Comparison of ENCODE assay signal across 10 mouse cellular contexts in genomic region chr4:149998786-149999509, GRCm38 (mm10). TPM values are rescaled to one million over a fixed set of nuclear protein-coding genes. Genes with fewer than 3 reads are reported as not detected.
DNase-seq lines count a peak whose midpoint lies in the region; ATAC-seq lines count a peak whose summit lies in the region.
"Had no signal": no experiment of that assay in that cellular context is flagged by ENCODE, and none has a peak within 500 bp of the region (broad histone marks: within the 10 kb centered on the region; RNA-seq: fewer than 3 reads in every experiment).

No protein-coding gene starts in this region.

- 77% methylated on average over 14 of the region's 14 CpGs for WGBS in kidney, embryonic 15.5 days

- H3K9ac ChIP-seq in kidney, embryonic 15.5 days = no peak overlapping the region

- peaks cover 83% of the 10 kb centered on the region for H3K4me1 ChIP-seq in kidney, embryonic 15.5 days

- no peak overlapping the region for H3K4me2 ChIP-seq in kidney, embryonic 15.5 days

- no peaks in the 10 kb centered on the region for H3K27me3 ChIP-seq in kidney, embryonic 15.5 days

- DNase-seq in left cerebral cortex, postnatal 4 days = peak; percentile 58
- DNase-seq in left cerebral cortex, adult 9 months (ENCODE audit: low spot score in 2 of 2) = no peak
- DNase-seq in brain, adult 2 months (ENCODE audit: low read depth, low spot score) = peak; percentile 73
- peak; percentile 87 to 93 for DNase-seq in gastrocnemius, adult 8-10 months (ENCODE audit: low spot score in 2 of 2)
- DNase-seq in embryo, embryonic 10.5 days (ENCODE audit: low spot score) = no peak
- DNase-seq in T-cell, adult 2 months (ENCODE audit: low spot score) = no peak
- no peak for DNase-seq in left cerebral cortex, adult 18-20 months (ENCODE audit: low spot score in 2 of 2)

- no peak overlapping the region for H3K4me3 ChIP-seq in kidney, embryonic 15.5 days (replicated peaks)

- no peaks in the 10 kb centered on the region for H3K9me3 ChIP-seq in kidney, embryonic 15.5 days (replicated peaks)
- H3K9me3 ChIP-seq: G1E had no signal

- H3K36me3 ChIP-seq in kidney, embryonic 15.5 days = peaks cover 7% of the 10 kb centered on the region; the same call in 1 of the 2 replicates

- ATAC-seq in kidney, embryonic 15.5 days (replicated peaks; ENCODE audit: low FRiP score) = no peak

- intact Hi-C loops in left cerebral cortex, postnatal 4 days (cut with DNase I) = no loop called here

- H3K27ac ChIP-seq in kidney, embryonic 15.5 days = peak overlapping the region; percentile 72

RNA-seq across cellular contexts. Expression of gene H6pd, which starts 9.9 kb away (rescaled TPM):
- total RNA-seq in left cerebral cortex, postnatal 4 days (2021) = 10 to 100 TPM; 11.7 to 13.8 TPM
- 10 to 100 TPM; 47.5 to 82.4 (median 65.4) TPM for total RNA-seq in gastrocnemius, adult 8-10 months (2022)
- polyA plus RNA-seq in kidney, embryonic 15.5 days (2015; fragmentation: Nextera tagmentation; extraction: Ambion mirVana) = 17.8 and 18.5 TPM in 2 replicates
- 10 to 100 TPM; 11.2 to 11.5 TPM for total RNA-seq in left cerebral cortex, adult 18-20 months (2021)

RNA-seq across cellular contexts. Expression of gene Spsb1, which starts 44.1 kb away (rescaled TPM):
- total RNA-seq in left cerebral cortex, postnatal 4 days (2021) = 10 to 100 TPM; 13.9 to 15.3 TPM
- total RNA-seq in gastrocnemius, adult 8-10 months (2022) = 10 to 100 TPM in 1 of 4 experiments, 1 to 10 TPM in 3; 3.6 to 10.5 (median 4.7) TPM
- 11.7 and 12.7 TPM in 2 replicates for polyA plus RNA-seq in kidney, embryonic 15.5 days (2015; fragmentation: Nextera tagmentation; extraction: Ambion mirVana)
- 10 to 100 TPM; 11.1 to 13.8 TPM for total RNA-seq in left cerebral cortex, adult 18-20 months (2021)
- total RNA-seq: G1E; megakaryocyte-erythroid progenitor cell, adult 5-6 weeks had no signal

Comparison
In these comparisons a context has a peak if more than half of its experiments do, and no peak if none do; other contexts are left out.
1. DNase-seq: peak in left cerebral cortex, postnatal 4 days (single experiment), brain, adult 2 months (single experiment) and gastrocnemius, adult 8-10 months (2 of 2); none in left cerebral cortex, adult 9 months (0 of 2), embryo, embryonic 10.5 days (single experiment), T-cell, adult 2 months (single experiment) and left cerebral cortex, adult 18-20 months (0 of 2).